Mouse (Mus musculus) cerebellum, adult 2 months (tissue): ENCODE data around the gene Pygl.

Source experiments
- CTCF ChIP-seq: fragments of 200-500 bp; IDR thresholded peaks from 2 replicates; pipeline ENCODE4 v1.5.1; 2011; ENCODE audit warnings: low read depth, mild to moderate bottlenecking, control low read depth, low read length, moderate library complexity, borderline replicate concordance; ENCODE audit not compliant: insufficient read depth
- POLR2A ChIP-seq: fragments of 200-500 bp; IDR thresholded peaks from 2 replicates; pipeline ENCODE4 v1.6.1; 2011; ENCODE audit warnings: low read length, control low read depth, borderline replicate concordance; ENCODE audit not compliant: insufficient read depth

DNA sequence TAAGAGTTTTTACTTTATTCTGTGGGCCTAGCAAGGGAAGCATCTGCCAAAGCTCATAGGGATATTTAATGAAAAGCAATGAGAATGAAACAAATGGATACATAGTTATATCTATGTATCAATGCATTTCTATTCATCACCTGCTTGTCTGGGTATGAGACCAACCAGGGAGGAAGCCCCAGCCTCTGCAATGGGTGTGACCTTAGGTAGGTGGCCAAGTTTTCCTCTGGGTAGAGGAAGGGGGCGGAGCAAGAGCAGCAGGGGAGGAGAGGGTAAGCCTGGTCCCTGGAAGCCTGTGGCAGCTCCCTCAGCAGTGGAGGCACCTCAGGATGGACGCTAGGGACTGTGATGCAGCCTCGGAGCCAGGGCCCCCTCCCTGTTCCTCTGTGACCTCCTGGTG lies 77.4 kb downstream of the Pygl start, which contains the start of gene Abhd12b:
- no peak for TF ChIP-seq POLR2A
- TF ChIP-seq CTCF, result no peak
